Mouse (Mus musculus) mouse embryonic stem cell (cell line): ENCODE measurements around the gene Hs6st2.

Experiments used
- in situ Hi-C, 2 experiments: fragments of 300-500 bp; cut with MboI; formaldehyde crosslinking; loops; 1 replicate in 1 of 2; 3 replicates in 1 of 2; pipeline ENCODE4 v1.14.3; 2019 to 2020; ENCODE audit warnings: low sequenced_read_pairs in 2 of 2, low pct_unique_long_range_greater_than_20kb in 1 of 2, mixed read lengths in 1 of 2; ENCODE audit not compliant: unreplicated experiment in 1 of 2

The Hs6st2 gene

GRCm38 (mm10) chrX:51431706-51432105 is 249.9 kb downstream of the Hs6st2 start:
- in situ Hi-C loops, result no loop called here

- in situ Hi-C loops, result no loop called here
These were observed 256.6 kb downstream of the Hs6st2 start for GRCm38 (mm10) chrX:51425031-51425430.

GRCm38 (mm10) chrX:51410289-51410688 is 271.4 kb downstream of the Hs6st2 start:
- in situ Hi-C loops, result no loop called here

- in situ Hi-C loops, result no loop called here
These were observed 284.2 kb downstream of the Hs6st2 start for GRCm38 (mm10) chrX:51397457-51397856.

- in situ Hi-C loops, result loop anchor here in 1 of 2 experiments (10.0 kb wide), 2 partner anchors 300 to 700 kb away; no protein-coding TSS in a partner anchor
These were observed 307.0 kb downstream of the Hs6st2 start for GRCm38 (mm10) chrX:51374670-51375069.

GRCm38 (mm10) chrX:51372477-51373239 is 309.0 kb downstream of the Hs6st2 start:
- in situ Hi-C loops, result loop anchor here in 1 of 2 experiments (10.0 kb wide), 2 partner anchors 298 to 698 kb away; no protein-coding TSS in a partner anchor

GRCm38 (mm10) chrX:51349682-51350081 is 332.0 kb downstream of the Hs6st2 start:
- in situ Hi-C loops, result no loop called here

- in situ Hi-C loops, result no loop called here
These were observed 338.1 kb downstream of the Hs6st2 start for GRCm38 (mm10) chrX:51343595-51343994.
